ENCODE assay signal across 10 mouse cellular contexts in the genomic region with DNA sequence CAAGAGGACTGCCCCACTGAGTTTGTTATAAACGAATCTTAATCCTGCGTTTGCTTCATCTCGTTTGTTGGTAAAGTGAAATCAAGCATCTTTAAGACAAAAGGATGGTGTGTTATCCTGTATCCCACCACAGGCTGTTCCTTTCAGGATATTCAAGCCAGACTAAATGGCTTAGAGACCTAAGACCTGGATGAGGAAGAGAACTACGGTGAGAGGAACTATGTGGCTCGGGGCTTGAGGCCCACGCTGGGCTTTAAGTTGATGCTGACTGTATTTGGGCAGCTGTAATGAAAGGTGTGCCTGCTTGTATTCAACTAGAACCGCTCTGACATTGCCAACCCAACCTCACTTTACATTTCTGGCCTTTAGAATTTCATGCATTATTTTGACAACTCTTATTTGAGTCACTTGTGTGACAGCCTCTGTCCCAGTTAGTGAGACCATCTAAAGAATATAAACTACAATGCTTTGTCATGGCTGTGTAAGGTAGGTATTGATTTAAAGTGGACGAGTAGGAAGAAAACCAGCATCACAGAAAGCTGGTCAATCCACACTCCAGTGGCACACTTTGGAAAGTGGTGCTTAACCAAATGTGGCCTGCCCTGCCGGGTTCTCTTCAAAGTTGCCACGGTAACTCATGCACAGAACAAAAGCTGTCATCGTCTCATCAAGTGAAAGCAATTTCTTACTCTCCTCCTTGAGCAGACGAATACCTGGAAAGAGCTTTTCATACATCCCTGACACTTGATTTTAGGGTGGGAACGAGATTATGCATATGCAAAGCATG. TPM values are rescaled to one million over a fixed set of nuclear protein-coding genes. Genes with fewer than 3 reads are reported as not detected.
A peak's percentile ranks its signal among the peaks of the same experiment; 100 is the strongest.
DNase-seq lines count a peak whose midpoint lies in the region; ATAC-seq lines count a peak whose summit lies in the region.
"Had no signal": no experiment of that assay in that cellular context is flagged by ENCODE, and none has a peak within 500 bp of the region (broad histone marks: within the 10 kb centered on the region; RNA-seq: fewer than 3 reads in every experiment).

No protein-coding gene starts in this region.

- no peaks in the 10 kb centered on the region for H3K27me3 ChIP-seq in kidney, embryonic 16.5 days (ENCODE audit: insufficient read depth, low read length)
- no peaks in the 10 kb centered on the region for H3K27me3 ChIP-seq in embryonic facial prominence, embryonic 15.5 days
- no peaks in the 10 kb centered on the region for H3K27me3 ChIP-seq in hindbrain, embryonic 14.5 days (ENCODE audit: control insufficient read depth, insufficient read depth, low read length)
- no peaks in the 10 kb centered on the region for H3K27me3 ChIP-seq in midbrain, embryonic 15.5 days (replicated peaks)
- H3K27me3 ChIP-seq: lung, embryonic 15.5 days had no signal

- H3K4me1 ChIP-seq in kidney, embryonic 16.5 days (ENCODE audit: insufficient read depth, low read length) = peaks cover 26% of the 10 kb centered on the region
- H3K4me1 ChIP-seq in embryonic facial prominence, embryonic 15.5 days = peaks cover 19% of the 10 kb centered on the region
- peaks cover 22% of the 10 kb centered on the region for H3K4me1 ChIP-seq in hindbrain, embryonic 14.5 days (replicated peaks; ENCODE audit: control insufficient read depth, insufficient read depth, low read length)
- peaks cover 31% of the 10 kb centered on the region for H3K4me1 ChIP-seq in midbrain, embryonic 15.5 days

- no peaks in the 10 kb centered on the region for H3K9me3 ChIP-seq in kidney, embryonic 16.5 days (ENCODE audit: low read length)
- H3K9me3 ChIP-seq in embryonic facial prominence, embryonic 15.5 days (replicated peaks) = no peaks in the 10 kb centered on the region
- no peaks in the 10 kb centered on the region for H3K9me3 ChIP-seq in hindbrain, embryonic 14.5 days (ENCODE audit: control insufficient read depth, low read length)
- H3K9me3 ChIP-seq in midbrain, embryonic 15.5 days = no peaks in the 10 kb centered on the region
- H3K9me3 ChIP-seq: lung, embryonic 15.5 days had no signal

- DNase-seq in kidney, postnatal 36 days = no peak
- DNase-seq in hindbrain, embryonic 14.5 days (ENCODE audit: low spot score) = no peak
- no peak for DNase-seq in testis, postnatal 14 days (ENCODE audit: low spot score)
- no peak for DNase-seq in right cerebral cortex, adult 2 months (ENCODE audit: low spot score in 2 of 2)
- no peak for DNase-seq in layer of hippocampus, postnatal 14 days (ENCODE audit: low spot score in 2 of 2)
- DNase-seq: thymus, adult 2 months had no signal

- H3K4me2 ChIP-seq in kidney, embryonic 16.5 days (replicated peaks; ENCODE audit: low read depth, low read length) = peak overlapping the region; percentile 39
- peak overlapping the region; percentile 44 for H3K4me2 ChIP-seq in embryonic facial prominence, embryonic 15.5 days (replicated peaks)
- H3K4me2 ChIP-seq in hindbrain, embryonic 14.5 days (replicated peaks) = peak overlapping the region; percentile 70
- H3K4me2 ChIP-seq in midbrain, embryonic 15.5 days = peak overlapping the region; percentile 48

- H3K27ac ChIP-seq in kidney, embryonic 16.5 days (ENCODE audit: low read length) = no peak overlapping the region
- H3K27ac ChIP-seq in embryonic facial prominence, embryonic 15.5 days (replicated peaks) = peak overlapping the region; percentile 63
- H3K27ac ChIP-seq in hindbrain, embryonic 14.5 days = no peak overlapping the region
- peak overlapping the region; percentile 39 for H3K27ac ChIP-seq in midbrain, embryonic 15.5 days
- H3K27ac ChIP-seq: lung, embryonic 15.5 days had no signal

- WGBS in kidney, embryonic 16.5 days = 68% methylated on average over 13 of the region's 13 CpGs
- WGBS in embryonic facial prominence, embryonic 15.5 days = 18% methylated on average over 13 of the region's 13 CpGs
- 30% methylated on average over 13 of the region's 13 CpGs for WGBS in hindbrain, embryonic 14.5 days
- WGBS in midbrain, embryonic 15.5 days = 9% methylated on average over 13 of the region's 13 CpGs

- peak overlapping the region; percentile 10; the same call in 1 of the 2 replicates for H3K4me3 ChIP-seq in kidney, embryonic 16.5 days (ENCODE audit: low read length)
- peak overlapping the region; percentile 42 for H3K4me3 ChIP-seq in embryonic facial prominence, embryonic 15.5 days (replicated peaks)
- H3K4me3 ChIP-seq in hindbrain, embryonic 14.5 days (replicated peaks; ENCODE audit: low read length) = peak overlapping the region; percentile 54
- H3K4me3 ChIP-seq in midbrain, embryonic 15.5 days = peak overlapping the region; percentile 60

- ATAC-seq in kidney, embryonic 16.5 days (ENCODE audit: low FRiP score, low TSS enrichment) = no peak
- no peak for ATAC-seq in embryonic facial prominence, embryonic 15.5 days (ENCODE audit: insufficient number of reproducible peaks, low FRiP score, low TSS enrichment, low read depth)
- ATAC-seq in hindbrain, embryonic 14.5 days (ENCODE audit: low FRiP score) = no peak
- no peak for ATAC-seq in midbrain, embryonic 15.5 days (replicated peaks)

- H3K36me3 ChIP-seq in kidney, embryonic 16.5 days (ENCODE audit: insufficient read depth, low read length) = no peaks in the 10 kb centered on the region
- H3K36me3 ChIP-seq in embryonic facial prominence, embryonic 15.5 days = no peaks in the 10 kb centered on the region
- peaks cover 4% of the 10 kb centered on the region for H3K36me3 ChIP-seq in hindbrain, embryonic 14.5 days (replicated peaks; ENCODE audit: control insufficient read depth, insufficient read depth)
- H3K36me3 ChIP-seq in midbrain, embryonic 15.5 days (replicated peaks) = no peaks in the 10 kb centered on the region
- H3K36me3 ChIP-seq: lung, embryonic 15.5 days had no signal

- 0 out of 2 replicates have a peak overlapping the region, but pooled peaks have one; percentile 39 for H3K9ac ChIP-seq in kidney, embryonic 16.5 days (replicated peaks; ENCODE audit: low read length)
- no peak overlapping the region for H3K9ac ChIP-seq in embryonic facial prominence, embryonic 15.5 days
- peak overlapping the region; percentile 81 for H3K9ac ChIP-seq in hindbrain, embryonic 14.5 days
- H3K9ac ChIP-seq in midbrain, embryonic 15.5 days = peak overlapping the region; percentile 25
- H3K9ac ChIP-seq: lung, embryonic 15.5 days had no signal

RNA-seq across cellular contexts. Expression of gene Flrt3, which starts 3.8 kb away (rescaled TPM):
- 26.6 and 27.7 TPM in 2 replicates for polyA plus RNA-seq in kidney, embryonic 16.5 days (2015; fragmentation: Nextera tagmentation; extraction: Ambion mirVana)
- polyA plus RNA-seq in embryonic facial prominence, embryonic 15.5 days (2015; fragmentation: Nextera tagmentation; extraction: Ambion mirVana) = 53.9 and 60.5 TPM in 2 replicates
- polyA plus RNA-seq in hindbrain, embryonic 14.5 days (2014; fragmentation: Nextera tagmentation; extraction: Ambion mirVana) = 41.3 and 46.4 TPM in 2 replicates
- polyA plus RNA-seq in midbrain, embryonic 15.5 days (2015; fragmentation: Nextera tagmentation; extraction: Ambion mirVana) = 43.6 and 45.8 TPM in 2 replicates
- total RNA-seq in layer of hippocampus, postnatal 14 days (2021) = 10 to 100 TPM; 35.9 TPM

Comparison
In these comparisons a context has a peak if more than half of its experiments do, and no peak if none do; other contexts are left out.
1. H3K27ac ChIP-seq: peak in embryonic facial prominence, embryonic 15.5 days (single experiment) and midbrain, embryonic 15.5 days (single experiment); none in kidney, embryonic 16.5 days (single experiment) and hindbrain, embryonic 14.5 days (single experiment).
2. H3K4me3 ChIP-seq: peak in every context shown above with its lines; median percentile 60 in midbrain, embryonic 15.5 days; 54 in hindbrain, embryonic 14.5 days; 42 in embryonic facial prominence, embryonic 15.5 days; 10 in kidney, embryonic 16.5 days.
3. Peak in every context shown above with its lines, with median percentiles within 50 percentile points of each other: H3K4me2 ChIP-seq.